13 mouse cellular contexts compared by ENCODE assay signal in the genomic region with DNA sequence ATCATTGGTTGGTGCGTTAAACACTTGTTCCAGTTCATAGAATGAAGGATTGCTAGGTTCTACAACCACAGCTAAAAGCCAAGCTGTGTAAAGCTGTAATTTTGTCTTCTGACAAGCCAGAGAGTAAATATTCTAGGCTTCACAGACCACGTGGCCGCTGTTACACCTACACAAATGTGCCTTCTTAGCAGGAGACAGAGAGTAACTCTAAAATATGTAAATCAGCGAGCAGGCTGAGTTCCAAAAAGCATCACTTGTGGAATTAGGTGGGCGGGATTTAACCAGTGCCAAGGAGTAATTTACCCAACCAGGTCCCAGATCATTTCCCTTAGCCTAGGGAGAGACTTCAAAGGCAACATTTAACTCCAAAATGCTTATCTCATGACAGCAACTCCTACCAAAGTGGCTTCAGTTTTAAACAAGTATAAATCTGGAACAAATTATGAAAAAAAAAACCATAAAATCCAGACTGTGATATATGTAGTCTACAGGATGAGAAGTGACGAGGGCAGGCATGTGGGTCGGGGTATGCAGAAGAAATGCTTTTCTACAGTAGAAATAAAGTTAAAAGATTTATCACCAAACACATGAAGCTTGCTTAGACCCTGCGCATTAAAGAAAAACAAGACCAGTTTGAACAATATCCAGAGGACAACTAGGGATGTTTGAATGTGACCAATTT. TPM values are rescaled to one million over a fixed set of nuclear protein-coding genes. Genes with fewer than 3 reads are reported as not detected.
DNase-seq lines count a peak whose midpoint lies in the region; ATAC-seq and TF ChIP-seq lines count a peak whose summit lies in the region.
"Had no signal": no experiment of that assay in that cellular context is flagged by ENCODE, and none has a peak within 500 bp of the region (broad histone marks: within the 10 kb centered on the region; RNA-seq: fewer than 3 reads in every experiment).

No protein-coding gene starts in this region.

- no peaks in the 10 kb centered on the region for H3K36me3 ChIP-seq in kidney, postnatal 0 days (ENCODE audit: insufficient read depth, low read length)
- H3K36me3 ChIP-seq: forebrain, embryonic 15.5 days; heart, embryonic 10.5 days had no signal

- no peak overlapping the region for H3K4me3 ChIP-seq in kidney, postnatal 0 days (replicated peaks; ENCODE audit: low read depth, low read length)
- H3K4me3 ChIP-seq: forebrain, embryonic 15.5 days; heart, embryonic 10.5 days had no signal

- no peak overlapping the region for H3K9ac ChIP-seq in kidney, postnatal 0 days (ENCODE audit: low read depth, low read length)
- H3K9ac ChIP-seq: forebrain, embryonic 15.5 days had no signal

- no peak overlapping the region for H3K4me2 ChIP-seq in kidney, postnatal 0 days (ENCODE audit: low read length)
- H3K4me2 ChIP-seq: forebrain, embryonic 15.5 days had no signal

- ATAC-seq in frontal cortex, adult (ENCODE audit: low TSS enrichment), result peak; percentile 94
- no peak for ATAC-seq in kidney, postnatal 0 days (replicated peaks; ENCODE audit: low FRiP score, low read depth)
- ATAC-seq: forebrain, embryonic 15.5 days; hindbrain, postnatal 0 days had no signal

- no peak overlapping the region for H3K27ac ChIP-seq in kidney, postnatal 0 days
- H3K27ac ChIP-seq: forebrain, embryonic 15.5 days; heart, embryonic 10.5 days; hindbrain, postnatal 0 days; macrophage had no signal

- no peaks in the 10 kb centered on the region for H3K27me3 ChIP-seq in kidney, postnatal 0 days (ENCODE audit: insufficient read depth, low read length)
- H3K27me3 ChIP-seq: forebrain, embryonic 15.5 days had no signal

- WGBS in kidney, postnatal 0 days, result 39% methylated on average over 8 of the region's 8 CpGs

- no peak for TF ChIP-seq CTCF in kidney, postnatal 0 days (IDR thresholded peaks at IDR 0.05; ENCODE audit: low read depth)

- DNase-seq in frontal cortex, postnatal 25 days (ENCODE audit: low spot score in 2 of 2), result no peak
- DNase-seq in NIH3T3 (ENCODE audit: low read depth), result peak; percentile 52
- peak; percentile 75 for DNase-seq in kidney, postnatal 0 days (ENCODE audit: low spot score)
- peak; percentile 23 for DNase-seq in naive thymus-derived CD4-positive, alpha-beta T cell, adult 2 months (ENCODE audit: low read depth)
- no peak for DNase-seq in cerebellum, postnatal 36 days
- no peak for DNase-seq in thymus, postnatal 10 days (ENCODE audit: low spot score in 2 of 2)
- DNase-seq in c-Kit-positive CD71-positive TER-119-positive erythroid progenitor cells, embryonic 14.5 days (ENCODE audit: low spot score), result no peak
- DNase-seq: liver had no signal

- H3K9me3 ChIP-seq in kidney, postnatal 0 days (replicated peaks; ENCODE audit: low read length), result no peaks in the 10 kb centered on the region
- H3K9me3 ChIP-seq: forebrain, embryonic 15.5 days; heart, embryonic 10.5 days had no signal

- no peaks in the 10 kb centered on the region for H3K4me1 ChIP-seq in kidney, postnatal 0 days (replicated peaks; ENCODE audit: insufficient read depth, low read length)

RNA-seq across cellular contexts. Expression of a gene that starts 35.1 kb away (rescaled TPM):
- 11.3 and 11.9 TPM in 2 replicates for polyA plus RNA-seq in kidney, postnatal 0 days (2015; fragmentation: Nextera tagmentation; extraction: Ambion mirVana)

Comparison
In these comparisons a context has a peak if more than half of its experiments do, and no peak if none do; other contexts are left out.
1. DNase-seq: peak in NIH3T3 (single experiment), kidney, postnatal 0 days (single experiment) and naive thymus-derived CD4-positive, alpha-beta T cell, adult 2 months (single experiment); none in frontal cortex, postnatal 25 days (0 of 2), cerebellum, postnatal 36 days (0 of 2), thymus, postnatal 10 days (0 of 2) and c-Kit-positive CD71-positive TER-119-positive erythroid progenitor cells, embryonic 14.5 days (single experiment).